Comparison of ENCODE assay signal across 8 mouse cellular contexts in the genomic region with DNA sequence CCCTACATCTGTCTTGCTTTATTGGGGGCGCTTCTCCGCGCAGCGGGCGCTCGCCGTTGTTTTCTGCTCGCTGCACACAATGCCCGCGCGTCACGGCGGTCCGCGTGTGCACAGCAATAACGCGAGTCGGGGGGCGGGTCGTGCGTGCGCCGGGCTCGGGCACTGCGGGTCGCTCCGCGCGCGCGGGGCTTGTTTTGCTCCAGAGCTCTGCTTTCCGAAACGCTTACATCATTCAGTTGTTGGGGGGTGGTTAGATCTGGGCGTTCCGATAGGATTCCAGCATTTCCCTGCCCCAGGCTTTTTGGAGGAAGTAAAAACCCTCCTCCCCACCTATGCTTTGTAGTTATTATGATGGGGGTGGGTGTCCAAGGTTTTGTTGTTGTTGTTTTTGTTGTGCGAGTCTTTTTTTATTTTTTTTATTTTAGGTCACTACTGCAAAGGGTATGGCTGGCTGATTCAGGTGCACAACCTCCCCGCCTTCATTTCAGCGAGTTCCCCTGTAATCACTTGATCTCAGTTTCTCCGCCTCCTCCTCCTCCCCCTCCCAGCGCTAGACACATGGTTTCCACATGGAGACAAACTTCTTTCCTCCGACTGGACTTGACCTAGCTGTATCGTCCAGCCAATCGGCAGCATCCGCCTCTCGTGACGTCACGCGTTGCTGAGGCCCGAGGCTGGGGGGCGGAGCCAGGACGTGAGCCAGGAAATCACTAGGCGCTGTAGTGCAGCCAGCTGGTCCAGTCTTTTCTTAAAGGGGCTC. TPM values are rescaled to one million over a fixed set of nuclear protein-coding genes. Genes with fewer than 3 reads are reported as not detected.
DNase-seq lines count a peak whose midpoint lies in the region; ATAC-seq lines count a peak whose summit lies in the region.

No protein-coding gene starts in this region.

- H3K4me3 ChIP-seq in hindbrain, embryonic 11.5 days (ENCODE audit: low read depth, low read length) = peak overlapping the region; percentile 80

- ATAC-seq in hindbrain, embryonic 11.5 days (ENCODE audit: low FRiP score) = peak; percentile 84

- H3K4me1 ChIP-seq in hindbrain, embryonic 11.5 days (replicated peaks; ENCODE audit: control insufficient read depth, insufficient read depth, low read length) = 0 out of 2 replicates have a peak, but pooled peaks cover 4% of the 10 kb centered on the region

- H3K4me2 ChIP-seq in hindbrain, embryonic 11.5 days (replicated peaks; ENCODE audit: low read depth, low read length) = peak overlapping the region; percentile 96

- H3K9me3 ChIP-seq in hindbrain, embryonic 11.5 days (ENCODE audit: control insufficient read depth, low read length) = no peaks in the 10 kb centered on the region

- H3K27me3 ChIP-seq in hindbrain, embryonic 11.5 days (ENCODE audit: control insufficient read depth, insufficient read depth, low read length) = no peaks in the 10 kb centered on the region

- under 1% methylated on average over 52 of the region's 52 CpGs for WGBS in hindbrain, embryonic 11.5 days

- H3K9ac ChIP-seq in hindbrain, embryonic 11.5 days (ENCODE audit: low read depth, low read length) = peak overlapping the region; percentile 89

- no peaks in the 10 kb centered on the region for H3K36me3 ChIP-seq in hindbrain, embryonic 11.5 days (ENCODE audit: control insufficient read depth, insufficient read depth, low read length)

- peak overlapping the region; percentile 93 for H3K27ac ChIP-seq in hindbrain, embryonic 11.5 days (ENCODE audit: low read depth, low read length)

- DNase-seq in Muller cell, postnatal 12 days (ENCODE audit: inconsistent ontology term) = peak; percentile 99
- peak; percentile 99 for DNase-seq in cerebellum, adult 9-11 months
- peak; percentile 100 for DNase-seq in frontal cortex, adult 2 months (ENCODE audit: extremely low spot score in 1 of 2, low spot score in 1 of 2)
- DNase-seq in hindbrain, embryonic 11.5 days (ENCODE audit: low spot score) = peak; percentile 99
- peak; percentile 100 for DNase-seq in layer of hippocampus, postnatal 10 days (ENCODE audit: low spot score in 2 of 2)
- peak; percentile 99 for DNase-seq in lung, postnatal 10 days
- peak; percentile 99 for DNase-seq in ovary, postnatal 36 days (ENCODE audit: low spot score)
- DNase-seq in thymus, postnatal 25 days = peak; percentile 99

RNA-seq across cellular contexts. Expression of a gene that starts 3.5 kb away (rescaled TPM):
- polyA plus RNA-seq in frontal cortex, adult 2 months (2012; rRNA removed) = 76.6 and 85.8 TPM in 2 replicates
- polyA plus RNA-seq in hindbrain, embryonic 11.5 days (2014; fragmentation: Nextera tagmentation; extraction: Ambion mirVana) = 59.6 and 73.7 TPM in 2 replicates
- 10 to 100 TPM; 52.0 to 57.0 TPM for total RNA-seq in layer of hippocampus, postnatal 10 days (2021)

RNA-seq across cellular contexts. Expression of a gene that starts 57.7 kb away (rescaled TPM):
- polyA plus RNA-seq in frontal cortex, adult 2 months (2012; rRNA removed) = not detected in 2 replicates
- polyA plus RNA-seq in hindbrain, embryonic 11.5 days (2014; fragmentation: Nextera tagmentation; extraction: Ambion mirVana) = not detected in 2 replicates
- not detected for total RNA-seq in layer of hippocampus, postnatal 10 days (2021)

Comparison
In these comparisons a context has a peak if more than half of its experiments do, and no peak if none do; other contexts are left out.
1. Peak in every context shown above with its lines: DNase-seq, ATAC-seq, H3K4me3 ChIP-seq and H3K27ac ChIP-seq.